Mouse (Mus musculus) liver (tissue): ENCODE measurements around the gene Elk4.
A peak's percentile ranks its signal among the peaks of the same experiment; 100 is the strongest.

Source experiments
- DNase-seq: peaks from one replicate; pipeline ENCODE4 v3.0.0-alpha.2; 2020; ENCODE audit warnings: mixed read lengths

Gene Elk4

DNA sequence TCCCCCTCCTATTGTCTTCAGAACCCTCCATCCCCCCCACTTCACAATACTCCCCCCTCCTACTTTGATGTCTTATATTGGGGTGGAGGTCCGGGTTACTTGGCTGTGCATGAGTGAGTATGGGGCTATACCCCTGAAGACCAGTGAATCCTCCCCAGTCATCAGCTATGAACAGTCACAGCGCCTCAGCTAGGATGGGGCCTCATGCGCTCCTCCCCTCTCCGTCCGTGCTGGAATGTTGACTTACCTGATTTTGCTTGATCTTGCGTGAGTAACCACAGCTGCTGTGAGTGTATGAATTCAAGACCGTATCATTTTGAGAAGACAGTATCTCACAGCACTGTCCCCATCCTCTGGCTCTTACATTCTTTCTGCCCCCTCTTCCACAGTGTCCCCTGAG is 12.5 kb downstream of the Elk4 start:
- no peak for DNase-seq

- DNase-seq, result no peak
These were observed 14.7 kb downstream of the Elk4 start for GRCm38 (mm10) chr1:132022107-132022506.

DNA sequence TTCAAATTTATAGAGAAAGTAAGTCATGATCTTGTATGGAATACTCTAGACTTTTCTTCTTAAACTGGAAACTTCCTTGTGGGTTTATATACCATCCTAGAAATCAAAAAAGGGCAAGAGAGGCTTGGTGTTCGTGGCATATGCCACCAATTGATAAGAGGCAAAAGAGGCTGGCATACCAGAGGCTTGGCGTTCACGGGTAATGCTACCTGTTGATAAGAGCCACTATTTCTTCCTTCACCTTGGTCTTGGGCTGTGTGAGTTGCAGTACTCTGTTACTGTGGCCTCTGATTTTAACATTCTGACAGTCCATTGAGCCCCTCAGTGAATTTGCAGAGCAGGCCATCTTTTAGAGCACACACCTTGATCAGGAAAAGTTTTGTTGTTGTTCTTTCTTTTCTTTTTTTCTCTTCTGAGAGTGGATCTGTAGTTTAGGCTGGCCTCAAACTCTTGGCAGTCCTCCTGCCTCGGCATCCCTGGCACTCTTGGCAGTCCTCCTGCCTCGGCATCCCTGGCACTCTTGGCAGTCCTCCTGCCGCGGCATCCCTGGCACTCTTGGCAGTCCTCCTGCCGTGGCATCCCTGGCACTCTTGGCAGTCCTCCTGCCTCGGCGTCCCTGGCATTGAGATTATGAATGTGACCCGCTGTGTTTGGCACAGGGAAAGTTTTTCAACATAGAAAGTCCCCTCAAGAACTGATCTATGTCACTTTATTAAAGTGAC is 19.7 kb downstream of the Elk4 start:
- peak; percentile 77 for DNase-seq

- DNase-seq, result no peak
These were observed 20.6 kb downstream of the Elk4 start for GRCm38 (mm10) chr1:132027978-132028377.

DNA sequence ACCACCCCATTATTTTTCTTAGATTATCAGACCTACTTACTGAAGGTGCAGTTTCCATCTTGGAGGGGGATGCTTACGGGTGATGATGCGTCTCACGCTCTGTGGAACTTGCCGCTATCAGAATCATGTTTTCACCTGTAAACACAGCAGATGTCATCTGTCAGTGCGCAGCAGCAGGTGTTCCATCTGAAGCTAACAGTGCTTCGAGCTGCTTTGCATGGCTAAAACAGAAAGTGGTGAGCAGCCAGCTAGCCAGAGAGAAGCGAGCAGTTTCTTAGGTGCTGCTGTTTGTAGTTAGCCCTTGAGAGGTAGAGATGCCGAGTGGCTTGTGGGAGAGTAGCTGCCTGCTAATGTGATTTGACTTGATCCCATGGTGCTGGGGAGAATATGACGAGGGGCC is 21.0 kb downstream of the Elk4 start:
- no peak for DNase-seq

- no peak for DNase-seq
These were observed 23.2 kb downstream of the Elk4 start for GRCm38 (mm10) chr1:132030574-132030973.

DNA sequence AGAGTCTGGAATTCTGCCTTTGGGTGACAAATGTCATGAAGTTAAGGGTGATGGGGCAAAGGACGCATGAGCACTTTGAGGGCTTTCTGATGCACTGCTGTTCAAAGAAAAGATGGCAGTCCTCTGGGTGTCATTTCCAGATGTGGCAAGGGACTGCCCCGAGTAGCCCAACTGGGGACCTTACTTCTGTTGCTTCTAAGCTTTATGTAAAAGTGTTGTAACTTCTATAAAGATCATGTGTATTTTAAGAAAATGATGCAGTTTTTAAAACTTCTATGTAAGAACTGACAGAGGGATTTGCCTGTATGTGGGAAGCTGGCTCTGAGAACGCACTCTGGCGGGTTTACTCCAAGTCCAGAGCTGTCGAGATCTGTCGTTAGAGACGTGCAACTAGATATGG is 24.8 kb downstream of the Elk4 start:
- no peak for DNase-seq

DNA sequence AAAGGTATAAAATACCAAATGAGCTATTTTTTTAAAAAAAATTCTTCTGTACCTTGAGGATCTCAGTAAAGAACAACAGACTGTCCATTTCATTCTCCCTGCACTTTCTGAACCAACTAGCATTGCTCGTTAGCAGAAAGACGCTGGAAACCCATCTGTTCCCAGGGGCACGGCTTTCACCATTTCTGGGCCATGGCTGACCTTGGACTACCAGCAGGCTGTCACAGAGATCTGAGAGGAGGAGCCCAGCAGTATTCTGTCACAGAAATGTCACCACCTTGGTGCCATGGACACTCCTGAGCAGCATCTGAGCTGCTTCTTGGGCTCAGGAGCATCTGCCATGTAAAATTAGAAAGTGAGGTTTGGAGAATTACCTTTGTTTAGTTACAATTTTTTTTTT is 30.3 kb downstream of the Elk4 start:
- DNase-seq, result no peak

GRCm38 (mm10) chr1:132038753-132039152 is 31.3 kb downstream of the Elk4 start:
- DNase-seq, result no peak

DNA sequence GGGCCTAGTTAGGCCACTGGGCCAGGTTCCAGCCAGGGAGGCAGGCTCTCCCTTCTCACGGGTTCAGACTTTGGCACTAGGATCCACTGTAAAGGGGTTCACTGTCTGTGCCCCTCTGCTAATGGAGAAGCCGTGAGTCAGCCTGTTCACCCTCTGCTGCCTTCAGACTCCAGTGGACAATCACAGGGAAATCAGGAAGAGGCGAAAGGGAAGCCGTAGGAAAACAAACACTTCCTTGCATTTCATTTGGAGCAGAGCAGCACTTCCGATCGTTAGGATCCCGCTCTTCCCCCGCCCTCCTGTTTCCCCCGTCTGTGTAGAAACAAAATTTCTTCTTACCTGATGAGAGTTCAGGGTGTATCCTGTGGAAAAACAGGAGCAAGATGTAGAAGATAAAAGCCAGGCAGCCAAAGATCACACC is 32.8 kb downstream of the Elk4 start:
- DNase-seq, result no peak

GRCm38 (mm10) chr1:132043759-132044158 is 36.4 kb downstream of the Elk4 start:
- no peak for DNase-seq

DNA sequence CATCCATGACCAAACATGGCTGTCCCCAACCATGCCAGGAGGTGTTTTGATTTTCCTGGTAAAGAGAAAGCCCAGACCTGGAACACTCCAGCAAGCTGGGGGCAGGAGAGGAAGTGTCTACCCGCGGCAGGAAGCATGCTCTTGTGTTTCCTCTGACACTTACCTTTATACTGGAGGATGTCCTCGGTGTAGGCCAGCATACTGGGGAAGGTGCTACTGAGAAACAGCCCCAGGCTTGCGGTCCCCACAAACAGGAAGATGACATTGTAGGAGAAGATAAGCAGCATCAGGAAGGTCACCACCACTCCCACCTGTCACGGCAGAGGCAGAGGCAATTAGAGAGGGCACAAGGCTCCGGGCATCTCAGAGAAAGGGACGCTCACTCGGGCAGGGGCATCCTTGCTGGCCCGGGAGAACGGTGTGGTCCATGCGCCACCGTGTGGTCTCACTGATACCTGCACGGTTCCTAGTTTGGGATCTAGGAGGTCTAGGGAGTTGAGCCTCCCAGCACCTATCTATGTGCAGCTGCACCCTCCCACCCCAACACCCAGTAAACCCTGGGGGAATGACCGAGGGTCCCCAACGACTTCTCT is 38.8 kb downstream of the Elk4 start:
- DNase-seq, result peak; percentile 72

DNA sequence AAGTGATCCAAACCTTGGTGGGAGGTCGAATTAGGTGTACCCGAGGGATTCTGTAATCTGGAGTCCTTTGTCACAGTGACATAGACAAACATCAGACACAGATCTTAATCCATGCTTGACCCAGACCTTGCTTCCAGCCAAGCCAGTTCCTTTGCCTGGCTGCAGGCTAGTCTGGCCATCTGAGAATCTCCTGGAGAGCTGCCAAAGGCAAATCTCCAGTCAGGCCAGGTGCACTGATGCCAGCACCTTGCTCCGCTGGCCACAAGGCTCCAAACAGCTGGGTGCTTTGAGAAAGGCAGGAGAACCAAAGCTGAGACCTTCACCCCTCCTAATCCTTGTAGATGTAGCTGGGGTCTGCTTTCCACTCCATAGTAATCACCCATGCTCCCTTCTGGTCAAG is 44.3 kb downstream of the Elk4 start:
- no peak for DNase-seq

DNA sequence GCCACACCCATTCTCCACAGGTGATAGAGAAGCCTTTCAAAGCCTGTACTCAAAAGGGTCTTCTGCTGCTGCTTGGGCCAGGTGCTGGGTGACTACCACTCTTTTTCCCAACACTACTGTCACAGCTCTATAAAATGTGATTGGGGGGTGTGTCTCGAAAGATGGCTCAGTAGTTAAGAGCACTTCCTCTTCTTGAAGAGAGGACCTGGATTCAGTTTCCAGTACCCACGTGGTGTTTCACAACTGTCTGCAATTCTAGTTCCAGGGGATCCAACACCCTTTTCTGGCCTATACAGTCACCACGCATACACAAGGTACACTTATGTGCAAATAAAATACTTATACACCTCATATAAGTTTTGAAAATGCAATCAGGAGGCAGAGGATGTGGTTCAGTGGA is 47.0 kb downstream of the Elk4 start:
- no peak for DNase-seq

- DNase-seq, result no peak
These were observed 47.8 kb downstream of the Elk4 start for GRCm38 (mm10) chr1:132055054-132055664.

GRCm38 (mm10) chr1:132058558-132058957 is 51.2 kb downstream of the Elk4 start:
- DNase-seq, result no peak

DNA sequence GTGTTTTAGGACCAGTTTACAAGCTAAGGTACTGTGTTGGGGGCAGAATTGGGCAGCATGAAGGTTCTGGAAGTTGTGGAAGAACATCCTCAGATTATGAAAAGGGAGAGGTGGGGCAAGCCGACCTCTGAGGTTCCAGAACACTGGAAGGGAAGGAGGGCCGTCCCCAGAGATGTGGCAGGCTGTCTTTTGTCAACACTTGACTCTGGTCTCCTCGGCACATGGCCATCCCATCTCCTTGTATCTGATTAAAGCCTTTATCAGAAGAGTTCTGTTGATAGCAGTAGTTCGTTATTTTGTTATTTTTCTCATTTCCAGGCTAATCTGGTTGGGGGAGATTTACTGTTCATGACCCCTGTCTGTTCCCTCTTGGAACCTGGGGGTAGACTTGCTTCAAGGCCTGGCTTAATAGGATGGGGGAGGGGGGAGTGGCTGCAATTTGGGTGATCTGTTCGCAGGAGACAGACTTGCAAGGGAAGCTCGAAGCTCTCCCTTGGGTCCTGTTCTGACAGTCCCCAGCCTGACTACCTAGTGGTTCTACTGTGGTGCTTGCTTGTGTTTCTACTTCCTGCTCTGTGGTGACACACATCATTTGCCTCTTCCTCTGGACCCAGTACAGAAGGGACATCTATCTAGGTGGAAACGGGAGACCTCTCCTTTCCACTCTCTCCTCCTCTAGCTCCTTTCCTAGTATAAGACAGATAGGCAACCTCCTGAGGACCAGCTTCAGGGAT is 52.8 kb downstream of the Elk4 start:
- no peak for DNase-seq

- no peak for DNase-seq
These were observed 54.5 kb downstream of the Elk4 start for GRCm38 (mm10) chr1:132061750-132062541.

DNA sequence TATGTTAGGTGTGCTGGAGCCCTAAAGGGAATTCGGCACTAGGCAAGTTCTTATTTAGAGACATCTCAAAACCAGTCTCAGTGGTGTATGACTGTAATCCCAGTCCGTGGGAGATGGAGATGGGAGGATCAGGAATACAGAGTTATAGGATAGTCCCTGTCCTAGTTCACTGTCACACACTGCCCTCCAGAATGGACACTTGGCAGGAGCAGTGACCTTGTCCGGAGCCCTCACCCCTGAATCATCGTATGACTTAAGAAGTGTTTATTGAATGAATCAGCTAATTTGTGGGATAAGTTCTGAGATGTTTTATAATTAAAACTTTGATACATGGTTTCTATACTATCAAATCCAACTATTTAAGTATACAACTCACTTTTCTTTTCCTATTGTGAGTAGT is 55.7 kb downstream of the Elk4 start:
- DNase-seq, result no peak

- no peak for DNase-seq
These were observed 57.6 kb downstream of the Elk4 start for GRCm38 (mm10) chr1:132065001-132065400.

- no peak for DNase-seq
These were observed 58.2 kb downstream of the Elk4 start for GRCm38 (mm10) chr1:132065475-132066172.
